Mouse (Mus musculus): ENCODE results near the gene Plk5. TPM values are rescaled to one million over a fixed set of nuclear protein-coding genes. Genes with fewer than 3 reads are reported as not detected.

Plk5 gene
- total and polyA plus RNA-seq, 3 experiments: not detected

GRCm38 (mm10) chr10:80312586-80313504 is 43.4 kb upstream of the Plk5 start:
- H3K4me3 ChIP-seq (replicated peaks in 1 of 3; ENCODE audit: low read depth in 2 of 3, low read length in 2 of 3, poor library complexity in 1 of 3): no peak overlapping the region
- no peak overlapping the region for H3K4me2 ChIP-seq (ENCODE audit: insufficient read depth, low read depth, poor library complexity, severe bottlenecking)
- H3K27ac ChIP-seq (ENCODE audit: insufficient read depth, low read depth): no peak overlapping the region
- no peaks in the 10 kb centered on the region for H3K79me2 ChIP-seq (replicated peaks; ENCODE audit: control insufficient read depth, extremely low read depth, insufficient read depth, poor library complexity, severe bottlenecking)
- DNase-seq (ENCODE audit: extremely low read depth): no peak
- in situ Hi-C loops (cut with MboI; ENCODE audit: low pct_ligation_motif_present, low pct_unique_long_range_greater_than_20kb, low sequenced_read_pairs) (no loop called here), dilution Hi-C loops (cut with MboI; ENCODE audit: extremely low pct_ligation_motif_present, extremely low pct_unique_long_range_greater_than_20kb, low sequenced_read_pairs) (no loop called here)
- H3K9ac ChIP-seq (ENCODE audit: insufficient read depth, low read depth): no peak overlapping the region
- TF ChIP-seq MXI1 (IDR thresholded peaks at IDR 0.05; ENCODE audit: low read depth, low read length) (no peak), MAZ (IDR thresholded peaks at IDR 0.05; ENCODE audit: low read depth, low read length) (no peak), POLR2A (IDR thresholded peaks at IDR 0.05; ENCODE audit: low read depth, low read length) (no peak), UBTF (IDR thresholded peaks at IDR 0.05; ENCODE audit: low read depth, low read length) (no peak), CHD1 (IDR thresholded peaks at IDR 0.05; ENCODE audit: low read depth, low read length) (no peak), ZMIZ1 (IDR thresholded peaks at IDR 0.05; ENCODE audit: low read depth, low read length) (no peak), PAX5 (IDR thresholded peaks at IDR 0.05; ENCODE audit: low read length) (no peak), ZKSCAN1 (IDR thresholded peaks at IDR 0.05; ENCODE audit: borderline replicate concordance, low read depth, low read length) (no peak), USF2 (conservative IDR thresholded peaks at IDR 0.05; ENCODE audit: low read depth, low read length) (no peak), ZC3H11A (IDR thresholded peaks at IDR 0.05; ENCODE audit: low read depth, low read length) (no peak), RAD21 (IDR thresholded peaks at IDR 0.05; ENCODE audit: low read depth, low read length) (no peak), BHLHE40 (IDR thresholded peaks at IDR 0.05; ENCODE audit: low read depth, low read length) (no peak)
- peaks cover 8 to 29% of the 10 kb centered on the region in 2 experiments for H3K36me3 ChIP-seq (replicated peaks in 1 of 2; ENCODE audit: control insufficient read depth in 1 of 2, insufficient read depth in 1 of 2, low read length in 1 of 2)
- no peaks in the 10 kb centered on the region for H3K9me3 ChIP-seq (replicated peaks; ENCODE audit: low read length)
- peaks cover 19% of the 10 kb centered on the region for H3K27me3 ChIP-seq (replicated peaks)
- peaks cover 9 to 16% of the 10 kb centered on the region in 2 experiments for H3K4me1 ChIP-seq (ENCODE audit: control insufficient read depth in 1 of 2, insufficient read depth in 2 of 2)

- Histone ChIP-seq H3K79me2 (replicated peaks; ENCODE audit: control insufficient read depth, extremely low read depth, insufficient read depth, poor library complexity, severe bottlenecking) (no peaks in the 10 kb centered on the region; the same call in 1 of the 2 replicates), H3K9me3 (replicated peaks; ENCODE audit: low read length) (no peaks in the 10 kb centered on the region), H3K4me1 (ENCODE audit: control insufficient read depth in 1 of 2, insufficient read depth in 2 of 2) (peaks cover 10 to 22% of the 10 kb centered on the region in 2 experiments), H3K9ac (ENCODE audit: insufficient read depth, low read depth) (no peak overlapping the region), H3K27ac (ENCODE audit: insufficient read depth, low read depth) (no peak overlapping the region), H3K4me3 (replicated peaks in 1 of 3; ENCODE audit: low read depth in 2 of 3, low read length in 2 of 3, poor library complexity in 1 of 3) (no peak overlapping the region), H3K27me3 (replicated peaks) (peaks cover 12% of the 10 kb centered on the region), H3K36me3 (replicated peaks in 1 of 2; ENCODE audit: control insufficient read depth in 1 of 2, insufficient read depth in 1 of 2, low read length in 1 of 2) (peaks cover 15 to 38% of the 10 kb centered on the region in 2 experiments), H3K4me2 (ENCODE audit: insufficient read depth, low read depth, poor library complexity, severe bottlenecking) (no peak overlapping the region)
- in situ Hi-C loops (cut with MboI; ENCODE audit: low pct_ligation_motif_present, low pct_unique_long_range_greater_than_20kb, low sequenced_read_pairs): no loop called here
- TF ChIP-seq BHLHE40 (IDR thresholded peaks at IDR 0.05; ENCODE audit: low read depth, low read length) (no peak), CHD2 (IDR thresholded peaks at IDR 0.05; ENCODE audit: low read length) (no peak), HCFC1 (IDR thresholded peaks at IDR 0.05; ENCODE audit: low read depth, low read length) (no peak), POLR2A (IDR thresholded peaks at IDR 0.05; ENCODE audit: low read depth, low read length) (no peak), POLR2AphosphoS2 (IDR thresholded peaks at IDR 0.05; ENCODE audit: low read depth, low read length) (no peak), RAD21 (IDR thresholded peaks at IDR 0.05; ENCODE audit: low read depth, low read length) (no peak), USF1 (IDR thresholded peaks at IDR 0.05; ENCODE audit: low read depth, low read length) (no peak), ETS1 (conservative IDR thresholded peaks at IDR 0.05; ENCODE audit: low read depth, low read length) (no peak), NELFE (IDR thresholded peaks at IDR 0.05; ENCODE audit: low read depth, low read length) (no peak), MYC (IDR thresholded peaks at IDR 0.05; ENCODE audit: low read depth, low read length) (no peak), MAX (IDR thresholded peaks at IDR 0.05; ENCODE audit: low read length) (no peak), MEF2A (IDR thresholded peaks at IDR 0.05; ENCODE audit: borderline replicate concordance, low read depth, low read length) (no peak), TCF12 (IDR thresholded peaks at IDR 0.05; ENCODE audit: low read depth, low read length) (no peak), MXI1 (IDR thresholded peaks at IDR 0.05; ENCODE audit: low read depth, low read length) (no peak)
- no peak for DNase-seq (ENCODE audit: extremely low read depth)
- dilution Hi-C loops (cut with MboI; ENCODE audit: extremely low pct_ligation_motif_present, extremely low pct_unique_long_range_greater_than_20kb, low sequenced_read_pairs): no loop called here
Observed at GRCm38 (mm10) chr10:80313627-80314201, 42.5 kb upstream of the Plk5 start.

Measured in CH12.LX (cell line).